Mouse (Mus musculus) lung, adult 2 months (tissue): ENCODE measurements around the gene Dst.

Experiments used
- CTCF ChIP-seq: fragments of 200-500 bp; IDR thresholded peaks from 2 replicates; pipeline ENCODE4 v1.5.1; 2011; ENCODE audit warnings: mild to moderate bottlenecking, low read length, control low read depth; ENCODE audit not compliant: insufficient read depth
- POLR2A ChIP-seq: fragments of 200-500 bp; IDR thresholded peaks from 2 replicates; pipeline ENCODE4 v1.6.1; 2011; ENCODE audit warnings: low read depth, mild to moderate bottlenecking, control low read depth, low read length, borderline replicate concordance; ENCODE audit errors: extremely low read depth

DNA sequence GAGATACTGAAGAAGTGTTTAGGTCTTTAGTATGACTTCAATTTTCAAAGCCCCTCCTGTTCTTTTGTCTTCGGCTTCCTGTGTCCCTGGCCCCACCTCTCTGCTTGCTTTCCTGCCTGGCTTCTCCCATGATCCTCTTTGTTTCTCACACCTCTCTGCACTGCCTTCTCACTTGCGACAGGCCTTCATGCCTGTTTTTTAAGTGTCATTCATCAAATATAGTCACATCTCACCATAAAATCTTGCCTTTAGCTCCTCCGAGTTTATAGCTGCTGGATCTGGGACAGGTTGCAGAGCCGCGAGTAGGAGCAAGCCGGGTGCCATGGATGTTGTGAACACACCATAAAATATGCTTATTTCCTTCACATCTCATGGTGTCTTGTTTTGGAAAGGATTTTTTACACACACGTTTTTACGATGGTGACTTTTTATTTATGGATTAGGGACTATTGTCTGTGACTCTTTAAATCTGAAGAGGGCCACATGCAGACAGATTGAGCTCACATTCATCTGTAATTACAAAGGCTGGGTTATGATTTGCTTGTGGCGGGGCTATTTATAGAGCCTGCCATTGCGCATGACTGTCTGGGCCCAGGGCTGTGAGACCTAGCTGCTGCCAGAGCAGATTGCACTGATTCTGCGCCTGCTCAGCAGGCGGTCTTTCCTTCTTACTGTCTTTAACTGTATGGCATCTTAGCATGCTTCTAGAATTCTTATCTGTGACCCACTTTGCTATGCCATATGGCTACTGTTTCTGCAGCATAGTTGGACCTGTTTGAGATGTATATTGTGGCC lies 38.8 kb downstream of the Dst start:
- TF ChIP-seq CTCF (no peak), POLR2A (no peak)
